Mouse (Mus musculus) brain, adult 2 months (tissue): ENCODE results near the gene Exoc6b.

Source experiments
- DNase-seq: peaks from one replicate; pipeline ENCODE4 v3.0.0; 2011; ENCODE audit warnings: low read depth, low spot score

Exoc6b gene

DNA sequence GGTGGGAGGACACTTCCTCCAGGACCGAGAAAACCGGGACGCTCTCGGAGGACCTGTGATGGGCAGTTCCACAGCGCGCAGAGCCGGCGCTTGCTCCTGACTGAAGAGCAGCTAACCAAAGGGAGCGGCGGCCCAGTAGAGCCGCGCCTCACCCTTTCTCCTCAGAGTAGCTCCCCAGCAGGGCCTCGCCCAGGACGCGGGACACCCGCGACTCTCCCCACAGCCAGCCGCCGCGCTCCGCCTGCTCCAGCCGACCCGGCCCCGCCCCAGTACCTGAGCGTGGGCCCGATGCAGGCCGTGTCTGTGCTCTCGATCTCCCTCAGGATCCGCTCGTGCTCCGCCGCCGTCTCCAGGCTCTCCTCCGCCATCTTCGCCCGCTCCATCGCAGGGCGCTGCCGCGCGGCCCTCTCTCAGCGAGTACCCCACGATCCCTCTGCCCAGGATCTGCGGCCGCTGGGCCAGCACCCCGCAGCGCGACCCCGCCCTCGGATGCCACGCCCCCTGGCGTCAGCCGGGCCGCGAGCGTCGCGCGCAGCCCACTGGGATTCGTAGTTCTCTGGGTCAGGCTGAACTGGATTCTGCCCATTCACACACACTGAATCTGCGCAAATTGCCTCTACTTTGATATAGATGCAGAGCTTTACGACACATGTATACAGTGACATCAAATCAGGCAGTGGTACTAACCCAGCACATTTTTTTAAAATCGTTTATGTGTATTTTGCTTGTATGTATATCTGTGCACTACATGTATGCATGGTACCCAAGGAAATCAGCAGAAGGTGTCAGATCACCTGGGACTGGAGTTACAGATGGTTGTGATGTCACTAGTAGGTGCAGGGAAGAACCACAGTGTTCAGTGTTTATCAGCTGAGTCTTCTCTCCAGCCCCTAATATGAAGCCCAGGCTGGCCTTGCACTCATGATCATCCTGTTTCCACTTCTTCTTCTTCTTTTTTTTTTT is at the start of gene Exoc6b:
Gene Exoc6b (minus strand): TSS at position 491 of the 963 bp plus-strand sequence.
- peak; percentile 92 for DNase-seq

DNA sequence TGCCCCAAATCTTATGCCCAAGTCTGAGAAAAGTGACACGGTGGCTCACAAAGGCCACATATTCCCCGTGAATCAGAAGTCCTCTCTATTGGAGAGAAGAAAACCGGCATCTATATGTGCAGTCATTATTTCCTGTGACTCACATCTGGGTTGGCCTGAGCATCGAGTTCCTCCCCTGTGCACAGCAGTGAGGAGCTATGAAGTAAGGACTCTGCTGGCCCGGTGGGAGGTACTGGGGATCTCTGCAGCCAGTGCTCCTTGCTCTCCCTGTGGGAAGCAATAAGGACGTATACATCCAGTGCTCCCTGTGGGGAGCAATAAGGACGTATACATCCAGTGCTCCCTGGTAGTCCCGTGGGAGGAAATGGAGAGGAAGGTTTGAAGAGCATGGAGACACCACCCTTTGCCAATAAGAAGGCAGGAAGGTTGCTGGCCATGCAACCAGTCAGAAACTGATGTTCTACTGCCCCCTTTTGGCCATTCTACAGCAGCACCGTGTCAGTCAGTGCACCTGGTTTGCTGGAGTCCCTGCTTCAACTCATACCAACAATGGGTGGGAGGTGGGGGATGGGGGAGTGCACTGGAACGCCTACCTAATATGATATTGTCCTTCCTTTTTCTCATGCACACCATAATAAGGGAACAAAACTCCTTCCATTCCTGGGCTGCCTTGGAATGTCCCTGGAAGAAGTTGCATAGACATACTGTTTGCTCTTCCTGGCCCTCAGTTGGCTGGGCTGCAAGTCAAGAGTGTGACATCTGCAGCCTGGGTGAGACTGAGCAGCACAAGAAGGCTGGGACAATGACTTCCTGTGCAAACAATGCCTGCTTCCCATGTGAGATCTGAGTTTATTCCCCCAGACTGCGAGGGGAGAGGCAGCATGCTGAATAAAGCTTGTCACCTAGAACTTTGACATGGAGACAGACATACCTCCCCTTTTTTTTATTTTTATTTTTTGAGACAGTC is 48.5 kb upstream of the Exoc6b start:
- DNase-seq, result peak; percentile 80

DNA sequence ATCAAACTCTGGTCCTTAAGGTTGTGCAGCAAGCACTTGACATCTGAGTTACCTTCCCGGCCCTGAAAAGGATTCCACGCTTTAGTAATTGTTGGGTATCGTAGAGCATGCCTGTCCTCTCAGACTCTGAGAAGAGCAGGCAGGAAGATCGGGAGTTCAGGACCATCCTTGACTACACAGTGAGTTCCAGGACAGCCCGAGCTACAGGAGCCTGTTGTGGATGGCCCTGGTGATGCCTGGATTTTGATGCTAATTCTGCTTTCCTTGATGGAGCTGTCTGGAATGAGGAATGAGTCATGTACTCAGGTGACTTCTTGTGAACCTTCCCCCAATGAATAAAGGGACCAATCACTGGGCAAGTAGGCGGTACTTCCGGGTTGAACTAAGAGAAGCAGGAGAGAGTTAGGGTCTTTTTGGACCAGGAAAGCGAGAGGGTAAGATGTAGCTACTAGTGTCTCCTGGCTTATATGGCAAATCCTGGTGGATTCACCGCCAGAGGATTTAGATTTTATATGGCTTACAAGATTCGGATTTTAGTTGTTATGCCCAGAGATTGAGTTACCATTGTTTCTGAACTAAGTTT is 35.8 kb upstream of the Exoc6b start:
- no peak for DNase-seq

DNA sequence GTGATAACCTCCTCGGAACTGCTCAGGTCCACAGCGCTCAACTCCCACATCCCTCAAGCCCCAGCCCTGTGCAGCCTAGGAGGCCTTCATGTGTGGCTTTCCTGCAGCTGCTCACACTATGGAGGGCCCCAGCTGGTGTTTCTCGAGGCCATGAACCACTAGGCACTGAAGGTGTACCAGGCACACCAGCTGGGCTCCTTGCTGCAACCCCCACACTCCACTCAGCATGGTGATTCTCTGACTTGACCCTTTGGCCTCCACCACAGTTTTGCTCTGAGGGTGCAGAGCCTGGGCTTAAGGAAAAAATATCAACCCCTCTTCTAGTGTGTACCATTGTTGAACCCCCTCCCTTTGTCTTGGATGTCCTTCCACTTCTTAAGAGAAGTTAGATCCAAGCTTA is 34.0 kb upstream of the Exoc6b start:
- no peak for DNase-seq

DNA sequence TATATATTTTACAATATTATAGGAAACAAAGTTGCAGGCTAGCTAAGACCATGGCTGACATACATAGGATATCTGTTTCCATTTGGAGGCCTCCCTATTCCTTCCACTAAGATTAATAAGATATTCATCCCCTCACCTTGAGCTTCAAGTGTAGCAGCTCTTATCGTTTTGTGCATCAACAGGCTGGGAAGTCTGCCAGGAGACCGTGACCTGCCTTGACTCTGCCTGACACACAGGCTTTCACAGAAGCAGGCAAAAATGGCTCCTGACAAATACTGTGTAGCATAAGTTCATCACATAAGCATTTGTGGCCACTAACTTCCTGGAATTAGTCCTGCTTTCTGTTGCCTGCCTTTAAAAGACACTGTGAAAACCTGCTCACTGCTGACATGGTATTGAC is 27.1 kb upstream of the Exoc6b start:
- no peak for DNase-seq

DNA sequence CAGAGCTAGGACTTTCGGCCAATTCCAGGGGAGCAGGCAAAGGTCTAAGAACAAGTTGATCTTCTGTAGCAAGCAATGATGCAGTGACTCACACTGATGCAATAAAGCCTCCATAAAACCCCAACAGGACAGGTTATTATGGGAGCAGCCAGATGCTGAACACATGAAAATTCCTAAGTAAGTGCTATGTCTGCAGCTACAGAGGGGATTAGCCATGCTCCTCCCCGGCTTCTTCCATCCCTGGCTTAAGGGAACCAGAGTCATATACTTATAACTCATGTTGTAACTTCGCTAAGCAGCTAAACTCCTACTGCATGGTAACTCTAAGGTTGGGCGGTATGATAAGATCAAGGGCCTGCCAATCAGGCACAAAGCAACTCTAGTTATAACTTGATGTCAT is 18.1 kb upstream of the Exoc6b start:
- DNase-seq, result no peak

DNA sequence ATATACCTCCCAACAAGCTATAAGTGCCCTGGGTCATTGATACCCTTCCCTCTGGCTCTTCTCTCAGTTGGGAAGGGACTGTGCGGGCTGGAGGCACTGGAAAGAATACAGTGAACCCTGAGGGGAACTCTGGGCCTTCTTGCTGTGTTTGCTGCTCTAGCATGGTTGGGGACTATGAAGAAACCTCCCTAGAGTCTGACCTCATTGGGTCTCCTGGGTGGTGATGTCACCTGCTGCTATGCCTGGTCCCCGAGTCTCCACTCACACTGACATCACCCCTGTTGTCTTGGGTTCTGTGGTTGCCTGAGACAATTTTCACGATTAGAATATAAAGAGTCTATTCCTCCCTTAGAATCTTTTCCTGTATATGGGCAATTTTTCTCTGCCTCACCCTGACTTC is 17.3 kb upstream of the Exoc6b start:
- DNase-seq, result no peak

DNA sequence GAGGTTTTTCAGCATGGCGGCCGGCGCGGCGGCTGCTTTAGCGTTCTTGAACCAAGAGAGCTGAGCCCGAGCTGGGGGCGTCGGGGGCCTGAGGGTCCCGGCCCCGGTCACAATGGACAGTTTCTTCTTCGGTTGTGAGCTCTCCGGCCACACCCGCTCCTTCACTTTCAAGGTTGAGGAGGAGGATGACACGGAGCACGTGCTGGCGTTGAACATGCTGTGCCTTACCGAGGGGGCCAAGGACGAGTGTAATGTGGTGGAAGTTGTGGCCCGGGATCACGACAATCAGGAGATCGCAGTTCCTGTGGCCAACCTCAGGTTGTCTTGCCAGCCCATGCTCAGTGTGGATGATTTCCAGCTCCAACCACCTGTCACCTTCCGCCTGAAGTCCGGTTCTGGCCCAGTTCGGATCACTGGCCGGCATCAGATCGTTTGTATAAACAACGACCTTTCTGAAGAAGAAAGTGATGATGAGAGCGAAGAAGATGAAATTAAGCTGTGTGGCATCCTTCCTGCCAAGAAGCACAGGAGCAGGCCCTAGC is 6.9 kb upstream of the Exoc6b start:
- peak; percentile 68 for DNase-seq

DNA sequence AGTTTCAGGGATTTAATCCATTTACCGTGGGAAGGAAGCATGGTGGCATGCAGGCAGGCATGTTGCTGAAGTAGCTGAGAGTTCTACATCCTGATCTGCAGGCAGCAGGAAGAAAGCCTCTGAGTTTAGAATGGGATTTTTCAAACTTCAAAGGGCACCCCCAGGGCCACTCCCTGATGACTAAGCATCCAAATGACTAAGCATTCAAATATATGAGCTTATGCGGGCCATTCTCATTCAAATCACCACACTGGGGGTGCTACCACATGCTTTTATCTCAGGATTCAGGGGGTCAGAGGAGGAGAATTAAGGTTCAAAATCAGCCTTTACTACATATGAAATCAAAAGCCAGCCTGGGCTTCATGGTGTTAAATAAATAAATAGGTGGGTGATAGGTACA is 5.7 kb upstream of the Exoc6b start:
- no peak for DNase-seq

DNA sequence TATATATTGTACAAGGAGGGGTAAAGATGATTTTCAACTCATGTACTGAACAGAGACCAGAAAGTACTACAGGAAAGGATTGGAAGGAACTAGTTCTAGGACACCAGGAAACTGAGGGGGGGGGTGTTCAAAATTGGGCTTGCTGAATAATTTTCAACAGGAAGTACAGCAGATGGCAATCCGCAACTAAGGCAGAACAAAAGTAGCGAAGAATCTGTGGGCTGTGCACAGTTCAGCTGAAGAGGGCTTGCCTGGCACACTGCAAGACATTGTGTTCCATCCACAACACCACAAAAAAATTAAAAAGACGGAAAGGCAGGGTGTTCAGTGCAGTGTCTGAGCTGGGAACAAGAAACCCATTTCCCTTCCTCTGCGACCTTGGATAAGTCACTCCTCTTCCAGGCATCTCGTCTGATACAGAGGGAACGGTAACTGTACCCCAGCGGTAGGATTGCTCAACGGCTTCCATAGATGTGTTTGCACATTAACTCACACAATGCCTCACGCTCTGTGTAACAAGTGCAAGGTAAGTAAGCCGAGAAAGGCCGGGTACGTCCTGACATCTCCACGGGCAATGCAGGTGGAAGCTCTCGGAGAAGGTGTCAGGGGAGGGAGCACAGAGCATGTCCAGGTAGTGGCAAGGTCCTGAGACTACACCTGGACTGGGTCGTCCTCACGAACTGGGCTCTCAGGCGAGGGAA is 841 bp downstream of the Exoc6b start:
- DNase-seq, result peak; percentile 70

DNA sequence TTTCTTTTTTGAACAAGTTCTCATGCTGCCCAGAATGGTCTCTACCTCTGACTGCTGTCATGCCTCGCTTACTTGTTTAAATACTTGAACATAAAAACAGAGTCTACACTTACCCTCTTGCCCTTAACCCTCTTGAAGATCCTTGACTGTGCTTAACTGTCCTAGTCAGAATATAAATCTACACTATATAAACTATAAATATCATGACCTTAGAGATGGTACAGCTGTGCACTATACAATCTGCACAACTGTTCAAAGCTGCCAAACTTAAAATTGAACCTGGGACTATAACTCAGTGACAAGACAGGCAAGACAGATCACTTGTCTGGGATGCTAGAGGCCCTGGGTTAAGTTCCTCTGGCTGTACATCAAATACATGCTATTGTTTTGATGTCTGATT is 11.7 kb downstream of the Exoc6b start:
- DNase-seq, result no peak

DNA sequence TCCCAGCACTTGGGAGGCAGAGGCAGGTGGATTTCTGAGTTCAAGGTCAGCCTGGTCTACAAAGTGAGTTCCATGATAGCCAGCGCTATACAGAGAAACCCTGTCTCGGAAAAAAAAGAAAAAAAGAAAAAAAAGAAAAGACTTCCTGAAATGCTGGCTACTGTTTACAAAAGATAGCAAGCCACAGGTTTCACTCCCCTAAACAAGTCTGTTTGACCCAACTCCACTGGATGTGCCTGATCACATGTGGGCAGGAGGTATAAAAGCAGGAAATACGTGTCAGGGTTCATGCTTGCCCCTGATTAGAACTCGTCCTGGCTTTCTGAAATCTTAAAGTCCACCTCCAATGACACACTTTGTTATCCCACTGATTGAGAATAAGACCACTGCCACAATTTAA is 18.2 kb downstream of the Exoc6b start:
- no peak for DNase-seq

DNA sequence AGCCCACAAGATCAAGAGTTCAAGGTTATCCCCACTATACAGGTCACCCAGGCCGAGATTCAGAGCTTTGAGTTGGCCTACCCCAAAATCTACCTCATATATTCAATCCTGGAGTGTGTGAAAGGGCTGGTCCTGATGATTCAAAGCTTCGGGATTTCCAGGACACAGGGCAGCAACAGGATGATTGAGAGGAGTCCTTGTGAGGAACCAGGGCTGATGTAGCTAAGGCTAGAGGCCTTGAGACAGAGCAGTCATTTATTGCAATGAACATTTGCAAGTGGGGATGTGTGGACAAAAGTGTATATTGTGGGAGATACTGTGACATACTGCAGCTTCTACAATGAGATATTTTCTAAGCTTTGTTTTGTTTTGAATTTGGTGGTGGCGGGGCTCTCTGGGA is 22.8 kb downstream of the Exoc6b start:
- DNase-seq, result peak; percentile 60

DNA sequence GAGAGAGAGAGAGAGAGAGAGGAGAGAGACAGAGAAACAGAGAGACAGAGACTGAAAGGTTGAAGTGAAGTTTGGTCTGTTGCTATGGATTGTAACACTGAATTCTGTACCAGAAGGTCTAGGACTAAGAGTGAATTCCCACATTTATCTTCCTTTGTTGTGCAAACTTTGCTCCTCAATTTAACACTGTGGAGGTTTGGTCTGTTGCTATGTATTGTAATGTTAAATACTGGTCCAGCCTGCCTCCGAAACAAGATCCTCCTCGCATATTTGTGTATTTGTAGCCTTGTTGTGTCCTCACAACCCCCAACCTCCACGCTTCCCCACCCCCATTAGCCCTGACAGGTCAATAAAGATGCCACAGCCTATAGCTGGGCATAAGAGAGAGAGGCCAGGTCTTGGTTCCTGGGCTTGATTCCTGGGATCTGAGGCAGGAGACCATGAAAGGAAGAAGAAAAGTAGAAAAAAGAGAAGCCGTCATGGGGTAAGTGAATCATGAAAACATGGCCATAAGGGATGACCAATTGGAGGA is 24.6 kb downstream of the Exoc6b start:
- DNase-seq, result no peak

DNA sequence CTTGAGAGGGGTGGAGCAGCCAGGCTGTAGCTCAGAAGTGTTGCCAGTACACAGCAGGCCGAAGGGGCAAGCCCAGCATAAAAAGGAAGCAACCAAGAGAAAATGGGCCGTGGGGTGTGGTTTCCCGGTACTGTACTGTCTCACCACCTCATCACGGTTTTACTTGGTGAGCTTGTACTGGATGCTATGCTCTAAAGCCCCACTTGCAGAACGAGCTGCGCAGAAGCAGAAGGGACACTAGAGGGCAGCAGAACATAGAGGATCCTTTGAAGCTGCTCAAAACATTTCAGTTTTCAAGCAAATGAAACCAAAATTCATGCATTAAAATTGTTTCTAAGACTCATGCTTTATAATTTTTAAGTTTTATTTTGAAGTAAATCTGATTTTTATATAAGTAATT is 31.6 kb downstream of the Exoc6b start:
- peak; percentile 92 for DNase-seq

DNA sequence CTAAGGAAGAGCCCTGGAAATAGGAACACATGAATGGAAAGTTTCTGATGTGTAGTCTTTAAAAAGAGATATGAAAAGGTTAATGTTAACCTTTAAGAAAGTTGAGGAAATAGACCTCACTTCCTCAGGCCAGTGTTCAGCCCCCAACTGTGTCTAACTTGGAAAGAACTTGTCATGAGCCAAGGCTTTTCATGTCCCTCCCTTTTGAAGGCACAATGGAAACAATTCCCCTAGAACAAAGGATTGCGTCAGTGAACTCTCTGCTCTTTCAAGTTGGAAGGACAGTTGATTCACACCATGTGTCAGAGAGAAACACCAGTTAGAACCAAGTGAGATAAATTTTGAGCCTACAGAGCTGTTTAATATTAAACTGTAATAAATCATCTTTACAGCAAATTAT is 39.6 kb downstream of the Exoc6b start:
- DNase-seq, result peak; percentile 60

DNA sequence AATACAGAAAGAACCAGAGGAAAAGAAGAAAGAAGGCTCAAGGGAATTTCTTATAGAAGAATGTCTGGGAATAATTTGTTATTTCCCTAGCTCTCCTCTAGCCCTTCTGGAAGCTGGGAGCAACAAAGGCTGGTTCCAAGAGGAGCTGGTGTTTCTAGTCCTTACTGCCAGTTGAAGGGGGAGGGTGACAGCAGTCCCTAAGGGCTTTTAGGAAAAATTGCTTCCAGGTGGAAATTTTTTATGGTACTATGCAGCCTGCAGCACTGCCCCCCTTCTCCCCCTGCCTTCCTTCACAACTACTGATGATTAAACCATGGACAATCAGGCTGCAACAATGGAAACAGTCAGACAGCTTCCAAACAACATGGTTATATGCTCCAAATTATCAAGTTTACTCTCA is 44.9 kb downstream of the Exoc6b start:
- no peak for DNase-seq

DNA sequence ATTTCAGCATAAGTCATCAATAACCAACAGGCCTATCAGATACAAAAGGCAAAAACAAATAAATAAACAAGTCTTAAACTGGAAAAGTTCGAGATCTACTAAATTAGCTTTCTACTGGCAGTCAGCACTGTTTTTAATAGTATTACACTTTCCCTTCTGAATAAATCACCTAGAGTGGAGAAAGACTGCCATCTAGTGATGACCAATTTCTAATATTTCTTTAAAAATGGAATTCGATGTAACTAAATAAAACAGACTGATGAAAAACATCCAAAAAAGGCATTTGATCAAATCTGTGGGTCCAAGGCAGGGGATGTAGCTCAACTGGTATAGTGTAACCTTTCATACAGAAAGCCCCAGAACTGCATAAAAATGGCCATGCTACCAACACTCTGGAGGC is 52.3 kb downstream of the Exoc6b start:
- peak; percentile 43 for DNase-seq

DNA sequence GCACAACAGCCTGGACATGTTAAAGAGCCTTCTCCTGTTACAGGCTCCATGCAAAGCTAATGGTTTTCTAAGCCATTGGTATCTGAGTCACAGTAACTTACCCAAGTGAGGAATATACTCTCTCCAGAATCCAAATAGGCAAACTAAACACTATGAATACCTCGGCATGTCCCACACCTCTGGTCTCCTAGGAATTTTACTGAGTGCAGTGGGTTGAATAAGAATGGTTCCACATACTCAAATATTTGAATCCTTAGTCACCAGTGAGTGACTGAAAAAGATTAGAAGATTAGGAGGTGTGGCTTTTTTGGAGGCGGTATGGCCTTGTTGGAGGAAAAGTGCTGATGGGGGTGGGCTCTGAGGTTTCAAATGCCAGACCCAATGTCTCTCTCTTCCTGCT is 55.4 kb downstream of the Exoc6b start:
- DNase-seq, result no peak

DNA sequence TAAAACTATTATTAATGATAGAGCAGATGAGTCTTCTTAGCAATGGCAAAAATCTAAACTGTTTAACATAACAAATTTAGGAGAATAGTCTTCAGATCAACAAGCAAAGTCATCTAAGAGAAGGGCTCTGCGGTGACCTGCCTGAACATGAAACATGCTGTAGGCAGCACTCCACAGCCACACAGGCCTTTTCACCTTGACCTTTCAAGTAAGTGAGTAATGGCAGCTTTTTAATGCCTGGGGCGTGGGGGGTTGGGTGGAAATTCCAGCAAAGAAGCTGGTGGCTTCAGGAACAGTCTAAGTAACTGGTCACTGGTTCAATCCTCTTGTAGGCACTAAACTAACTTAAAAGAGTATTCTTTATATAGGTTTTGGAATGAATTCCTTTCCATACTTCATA is 58.9 kb downstream of the Exoc6b start:
- no peak for DNase-seq

DNA sequence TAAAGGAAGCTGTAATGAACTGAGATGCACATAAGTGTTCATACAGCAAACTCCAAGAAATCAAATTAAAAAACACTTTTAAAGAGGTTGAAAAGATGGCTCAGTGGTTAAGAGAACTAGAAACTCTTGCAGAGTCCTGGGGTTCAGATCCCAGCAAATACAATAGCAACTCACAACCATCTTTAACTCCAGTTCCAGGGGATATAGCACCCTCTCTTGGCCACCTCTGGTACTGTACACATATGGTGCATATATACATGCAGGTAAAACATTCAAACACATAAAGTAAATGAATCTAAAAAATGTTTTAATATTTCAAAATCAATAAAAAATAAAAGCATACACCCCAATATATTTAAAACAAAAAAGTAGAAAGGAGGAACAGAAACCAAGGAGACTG is 73.9 kb downstream of the Exoc6b start:
- no peak for DNase-seq
